Mouse (Mus musculus): ENCODE results near the gene Lrmda. TPM values are rescaled to one million over a fixed set of nuclear protein-coding genes. Genes with fewer than 3 reads are reported as not detected.

Lrmda gene
- total and polyA plus RNA-seq, 2 experiments: 0.18 to 0.50 TPM

- no peaks in the 10 kb centered on the region for H3K79me2 ChIP-seq (ENCODE audit: control insufficient read depth, insufficient read depth, low read length)
- no peaks in the 10 kb centered on the region for H3K27me3 ChIP-seq (ENCODE audit: control insufficient read depth, insufficient read depth, low read length)
- no peak for DNase-seq (ENCODE audit: extremely low read depth, low read depth, low spot score)
- WGBS: 67% methylated on average over 9 of the region's 9 CpGs
- H3K4me3 ChIP-seq (ENCODE audit: insufficient read depth, low read depth, low read length): no peak overlapping the region
- no peak overlapping the region for H3K9ac ChIP-seq (ENCODE audit: low read depth, low read length)
- H3K36me3 ChIP-seq (ENCODE audit: control insufficient read depth, insufficient read depth, low read length): no peaks in the 10 kb centered on the region
- no peaks in the 10 kb centered on the region for H3K4me1 ChIP-seq (ENCODE audit: control insufficient read depth, insufficient read depth, low read length)
- H3K27ac ChIP-seq (replicated peaks; ENCODE audit: insufficient read depth, low read depth, low read length): no peak overlapping the region
- TF ChIP-seq CTCF (IDR thresholded peaks at IDR 0.05; ENCODE audit: low read depth, low read length) (no peak), POLR2A (IDR thresholded peaks at IDR 0.05; ENCODE audit: extremely low read depth, insufficient read depth, low read length) (no peak)
Measured at GRCm38 (mm10) chr14:22679705-22680643, 660.5 kb downstream of the Lrmda start.

GRCm38 (mm10) chr14:22686886-22687285, 667.4 kb downstream of the Lrmda start:
- H3K4me1 ChIP-seq (ENCODE audit: control insufficient read depth, insufficient read depth, low read length): no peaks in the 10 kb centered on the region
- no peak overlapping the region for H3K4me3 ChIP-seq (ENCODE audit: insufficient read depth, low read depth, low read length)
- H3K9ac ChIP-seq (ENCODE audit: low read depth, low read length): no peak overlapping the region
- no peak for DNase-seq (ENCODE audit: extremely low read depth, low read depth, low spot score)
- H3K27ac ChIP-seq (replicated peaks; ENCODE audit: insufficient read depth, low read depth, low read length): no peak overlapping the region
- H3K36me3 ChIP-seq (ENCODE audit: control insufficient read depth, insufficient read depth, low read length): no peaks in the 10 kb centered on the region
- H3K79me2 ChIP-seq (ENCODE audit: control insufficient read depth, insufficient read depth, low read length): no peaks in the 10 kb centered on the region
- TF ChIP-seq POLR2A (IDR thresholded peaks at IDR 0.05; ENCODE audit: extremely low read depth, insufficient read depth, low read length) (no peak), CTCF (IDR thresholded peaks at IDR 0.05; ENCODE audit: low read depth, low read length) (no peak)
- 75% methylated on average over 4 of the region's 4 CpGs for whole genome bisulfite sequencing
- H3K27me3 ChIP-seq (ENCODE audit: control insufficient read depth, insufficient read depth, low read length): no peaks in the 10 kb centered on the region

GRCm38 (mm10) chr14:22688399-22688798, 668.9 kb downstream of the Lrmda start:
- no peak for DNase-seq (ENCODE audit: extremely low read depth, low read depth, low spot score)
- no peaks in the 10 kb centered on the region for H3K4me1 ChIP-seq (ENCODE audit: control insufficient read depth, insufficient read depth, low read length)
- H3K27me3 ChIP-seq (ENCODE audit: control insufficient read depth, insufficient read depth, low read length): no peaks in the 10 kb centered on the region
- H3K79me2 ChIP-seq (ENCODE audit: control insufficient read depth, insufficient read depth, low read length): no peaks in the 10 kb centered on the region
- H3K9ac ChIP-seq (ENCODE audit: low read depth, low read length): no peak overlapping the region
- 94% methylated on average over 2 of the region's 2 CpGs for WGBS
- H3K27ac ChIP-seq (replicated peaks; ENCODE audit: insufficient read depth, low read depth, low read length): no peak overlapping the region
- TF ChIP-seq CTCF (IDR thresholded peaks at IDR 0.05; ENCODE audit: low read depth, low read length) (no peak), POLR2A (IDR thresholded peaks at IDR 0.05; ENCODE audit: extremely low read depth, insufficient read depth, low read length) (no peak)
- no peaks in the 10 kb centered on the region for H3K36me3 ChIP-seq (ENCODE audit: control insufficient read depth, insufficient read depth, low read length)
- no peak overlapping the region for H3K4me3 ChIP-seq (ENCODE audit: insufficient read depth, low read depth, low read length)

GRCm38 (mm10) chr14:22695448-22695847, 675.9 kb downstream of the Lrmda start:
- Histone ChIP-seq H3K27ac (replicated peaks; ENCODE audit: insufficient read depth, low read depth, low read length) (no peak overlapping the region), H3K79me2 (ENCODE audit: control insufficient read depth, insufficient read depth, low read length) (no peaks in the 10 kb centered on the region), H3K36me3 (ENCODE audit: control insufficient read depth, insufficient read depth, low read length) (no peaks in the 10 kb centered on the region), H3K4me3 (ENCODE audit: insufficient read depth, low read depth, low read length) (no peak overlapping the region), H3K27me3 (ENCODE audit: control insufficient read depth, insufficient read depth, low read length) (no peaks in the 10 kb centered on the region), H3K9ac (ENCODE audit: low read depth, low read length) (no peak overlapping the region), H3K4me1 (ENCODE audit: control insufficient read depth, insufficient read depth, low read length) (no peaks in the 10 kb centered on the region)
- TF ChIP-seq CTCF (IDR thresholded peaks at IDR 0.05; ENCODE audit: low read depth, low read length): no peak
- TF ChIP-seq POLR2A (IDR thresholded peaks at IDR 0.05; ENCODE audit: extremely low read depth, insufficient read depth, low read length): no peak
- 68% methylated on average over 6 of the region's 6 CpGs for WGBS
- DNase-seq (ENCODE audit: extremely low read depth, low read depth, low spot score): no peak

- 98% methylated on average over 4 of the region's 4 CpGs for WGBS
- no peaks in the 10 kb centered on the region for H3K36me3 ChIP-seq (ENCODE audit: control insufficient read depth, insufficient read depth, low read length)
- no peak overlapping the region for H3K27ac ChIP-seq (replicated peaks; ENCODE audit: insufficient read depth, low read depth, low read length)
- DNase-seq (ENCODE audit: extremely low read depth, low read depth, low spot score): no peak
- no peak overlapping the region for H3K4me3 ChIP-seq (ENCODE audit: insufficient read depth, low read depth, low read length)
- no peak overlapping the region for H3K9ac ChIP-seq (ENCODE audit: low read depth, low read length)
- TF ChIP-seq POLR2A (IDR thresholded peaks at IDR 0.05; ENCODE audit: extremely low read depth, insufficient read depth, low read length) (no peak), CTCF (IDR thresholded peaks at IDR 0.05; ENCODE audit: low read depth, low read length) (no peak)
- no peaks in the 10 kb centered on the region for H3K4me1 ChIP-seq (ENCODE audit: control insufficient read depth, insufficient read depth, low read length)
- H3K27me3 ChIP-seq (ENCODE audit: control insufficient read depth, insufficient read depth, low read length): no peaks in the 10 kb centered on the region
- H3K79me2 ChIP-seq (ENCODE audit: control insufficient read depth, insufficient read depth, low read length): no peaks in the 10 kb centered on the region
Measured at GRCm38 (mm10) chr14:22695931-22696365, 676.4 kb downstream of the Lrmda start.

GRCm38 (mm10) chr14:22700236-22700635, 680.7 kb downstream of the Lrmda start:
- Histone ChIP-seq H3K27me3 (ENCODE audit: control insufficient read depth, insufficient read depth, low read length) (no peaks in the 10 kb centered on the region), H3K36me3 (ENCODE audit: control insufficient read depth, insufficient read depth, low read length) (no peaks in the 10 kb centered on the region), H3K27ac (replicated peaks; ENCODE audit: insufficient read depth, low read depth, low read length) (no peak overlapping the region), H3K4me1 (ENCODE audit: control insufficient read depth, insufficient read depth, low read length) (no peaks in the 10 kb centered on the region), H3K9ac (ENCODE audit: low read depth, low read length) (no peak overlapping the region), H3K79me2 (ENCODE audit: control insufficient read depth, insufficient read depth, low read length) (no peaks in the 10 kb centered on the region), H3K4me3 (ENCODE audit: insufficient read depth, low read depth, low read length) (no peak overlapping the region)
- TF ChIP-seq POLR2A (IDR thresholded peaks at IDR 0.05; ENCODE audit: extremely low read depth, insufficient read depth, low read length): no peak
- TF ChIP-seq CTCF (IDR thresholded peaks at IDR 0.05; ENCODE audit: low read depth, low read length): no peak
- 38% methylated on average over 1 of the region's 1 CpGs for WGBS
- peak; percentile 81 for DNase-seq (ENCODE audit: extremely low read depth, low read depth, low spot score)

Measured in liver, adult 2 months (tissue).